Mouse (Mus musculus) hindbrain, embryonic 13.5 days (tissue): ENCODE measurements at regions not wholly inside any gene's neighbourhood (a gene's known extent, or its start where the extent isn't known, plus 50 kb on each side); places are given as distances from the start of the nearest gene placed in this dataset.

ENCODE experiments used
- ATAC-seq: fragments of 200-750 bp; cut with Nextera tagmentation; 2 replicates; pipeline ENCODE4 v1.8.0; 2017; ENCODE audit warnings: moderate TSS enrichment; ENCODE audit not compliant: low FRiP score
- H3K27ac ChIP-seq: fragments of 300-500 bp; sonication (generic); 2 replicates; pipeline ENCODE4 v1.5.1; 2015; ENCODE audit warnings: inconsistent platforms, mild to moderate bottlenecking, moderate library complexity
- H3K27me3 ChIP-seq: fragments of 300-500 bp; sonication (generic); 2 replicates; pipeline ENCODE4 v1.6.1; 2015; ENCODE audit warnings: mild to moderate bottlenecking, inconsistent platforms
- H3K36me3 ChIP-seq: fragments of 300-500 bp; sonication (generic); 2 replicates; pipeline ENCODE4 v1.6.1; 2015; ENCODE audit warnings: mild to moderate bottlenecking, inconsistent platforms
- H3K4me1 ChIP-seq: fragments of 300-500 bp; sonication (generic); replicated peaks from 2 replicates; pipeline ENCODE4 v1.6.1; 2015; ENCODE audit warnings: inconsistent platforms
- H3K4me2 ChIP-seq: fragments of 300-500 bp; sonication (generic); 2 replicates; pipeline ENCODE4 v1.6.1; 2015; ENCODE audit warnings: inconsistent platforms, mild to moderate bottlenecking, moderate library complexity
- H3K4me3 ChIP-seq: fragments of 300-500 bp; sonication (generic); 2 replicates; pipeline ENCODE4 v1.5.1; 2015; ENCODE audit warnings: mild to moderate bottlenecking, inconsistent platforms
- H3K9ac ChIP-seq: fragments of 300-500 bp; sonication (generic); 2 replicates; pipeline ENCODE4 v1.6.1; 2015; ENCODE audit warnings: mild to moderate bottlenecking, inconsistent platforms
- H3K9me3 ChIP-seq: fragments of 300-500 bp; sonication (generic); 2 replicates; pipeline ENCODE4 v1.6.1; 2016; ENCODE audit warnings: inconsistent platforms
- WGBS: fragments of 180-500 bp; shearing (Covaris S2); methylation state at CpG from one replicate; pipeline ENCODE4 v1.1.7; 2015; 5-methylcytosine and 5-hydroxymethylcytosine counted together

DNA sequence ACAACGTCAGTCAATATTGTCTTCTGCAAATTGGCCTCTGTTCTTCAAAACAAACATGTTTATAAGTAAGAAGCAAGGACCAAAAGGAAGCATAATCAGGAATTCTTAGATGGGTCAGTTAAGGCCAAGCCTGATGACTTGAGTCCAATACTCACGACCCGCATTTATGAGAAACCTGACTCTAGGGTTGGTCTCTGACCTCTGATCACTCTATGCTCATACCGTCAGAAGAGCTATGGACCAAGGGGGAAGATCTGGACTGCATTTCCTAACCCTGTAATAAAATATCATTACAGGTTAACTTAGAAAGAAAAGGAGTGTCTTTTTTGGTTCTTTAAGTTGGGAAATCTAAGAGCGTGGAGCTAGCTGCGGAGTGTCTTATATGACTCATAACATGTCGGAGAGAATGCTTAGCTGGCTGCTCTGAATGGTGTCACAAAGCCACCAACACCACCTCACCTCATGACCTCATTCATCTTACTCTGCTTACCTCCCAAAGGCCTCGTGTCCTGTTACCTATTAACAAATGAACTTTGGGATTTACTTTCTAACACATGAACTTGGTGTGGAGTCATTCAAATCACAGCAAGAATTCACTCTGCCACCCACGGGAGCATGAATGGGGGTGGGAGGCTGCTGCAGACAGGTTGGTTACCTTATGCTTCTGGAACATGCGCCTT, 170.3 kb downstream of the Cd83 start:
- Histone ChIP-seq H3K36me3 (no peaks in the 10 kb centered on the region), H3K27ac (no peak overlapping the region), H3K9ac (no peak overlapping the region), H3K27me3 (no peaks in the 10 kb centered on the region), H3K9me3 (no peaks in the 10 kb centered on the region), H3K4me1 (peaks cover 8% of the 10 kb centered on the region), H3K4me3 (no peak overlapping the region), H3K4me2 (no peak overlapping the region)
- 92% methylated on average over 10 of the region's 10 CpGs for WGBS
- ATAC-seq: no peak

DNA sequence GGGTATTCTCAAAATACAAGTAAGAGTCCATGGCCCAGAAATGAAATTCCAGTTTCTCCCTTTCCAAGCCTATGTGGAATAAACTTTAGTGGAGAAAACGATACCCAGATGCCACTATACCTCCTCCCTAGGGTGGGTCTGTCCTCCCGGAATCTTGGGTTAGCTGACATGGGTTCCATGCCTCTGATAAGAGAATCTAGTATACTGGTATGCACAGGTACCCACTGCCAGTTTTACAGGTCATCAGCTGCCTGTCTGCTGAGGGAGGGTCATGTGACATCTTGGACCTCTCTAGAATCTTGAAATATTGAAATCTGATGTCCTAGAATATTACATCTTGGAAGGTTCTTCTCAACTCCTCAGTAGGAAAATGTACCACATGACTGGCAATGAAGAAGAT, 172.5 kb downstream of the Cd83 start:
- no peak overlapping the region for H3K4me2 ChIP-seq
- no peaks in the 10 kb centered on the region for H3K9me3 ChIP-seq
- H3K27ac ChIP-seq: no peak overlapping the region
- no peaks in the 10 kb centered on the region for H3K27me3 ChIP-seq
- WGBS: 94% methylated on average over 2 of the region's 2 CpGs
- H3K4me3 ChIP-seq: no peak overlapping the region
- ATAC-seq: no peak
- no peaks in the 10 kb centered on the region for H3K36me3 ChIP-seq
- no peaks in the 10 kb centered on the region for H3K4me1 ChIP-seq
- no peak overlapping the region for H3K9ac ChIP-seq

DNA sequence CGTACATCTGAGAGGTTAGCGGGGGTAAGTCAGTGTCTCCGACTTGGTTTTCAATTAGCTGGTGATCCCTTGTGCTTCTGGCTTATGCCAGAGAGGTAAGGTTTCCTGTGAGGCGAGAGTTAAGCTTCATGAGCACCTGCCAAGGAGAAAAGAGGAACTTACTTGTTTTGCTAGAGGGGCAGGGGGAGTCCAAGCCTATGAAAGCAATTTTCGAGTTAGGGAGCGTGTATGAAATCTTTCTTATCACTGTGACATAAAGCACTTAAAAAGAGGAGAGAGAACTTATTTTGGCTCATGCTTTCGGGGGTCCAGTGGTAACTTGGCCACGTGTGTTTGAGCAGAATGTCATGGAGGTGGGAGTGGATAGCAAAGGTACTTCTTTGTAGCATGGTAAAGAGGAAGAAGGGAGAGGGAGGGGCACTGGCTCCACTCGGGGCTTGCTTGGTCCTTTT, 174.6 kb downstream of the Cd83 start:
- Histone ChIP-seq H3K4me1 (no peaks in the 10 kb centered on the region), H3K4me3 (no peak overlapping the region), H3K9ac (no peak overlapping the region), H3K9me3 (no peaks in the 10 kb centered on the region), H3K4me2 (no peak overlapping the region), H3K36me3 (no peaks in the 10 kb centered on the region), H3K27ac (no peak overlapping the region), H3K27me3 (no peaks in the 10 kb centered on the region)
- WGBS: 69% methylated on average over 9 of the region's 9 CpGs
- ATAC-seq: no peak

DNA sequence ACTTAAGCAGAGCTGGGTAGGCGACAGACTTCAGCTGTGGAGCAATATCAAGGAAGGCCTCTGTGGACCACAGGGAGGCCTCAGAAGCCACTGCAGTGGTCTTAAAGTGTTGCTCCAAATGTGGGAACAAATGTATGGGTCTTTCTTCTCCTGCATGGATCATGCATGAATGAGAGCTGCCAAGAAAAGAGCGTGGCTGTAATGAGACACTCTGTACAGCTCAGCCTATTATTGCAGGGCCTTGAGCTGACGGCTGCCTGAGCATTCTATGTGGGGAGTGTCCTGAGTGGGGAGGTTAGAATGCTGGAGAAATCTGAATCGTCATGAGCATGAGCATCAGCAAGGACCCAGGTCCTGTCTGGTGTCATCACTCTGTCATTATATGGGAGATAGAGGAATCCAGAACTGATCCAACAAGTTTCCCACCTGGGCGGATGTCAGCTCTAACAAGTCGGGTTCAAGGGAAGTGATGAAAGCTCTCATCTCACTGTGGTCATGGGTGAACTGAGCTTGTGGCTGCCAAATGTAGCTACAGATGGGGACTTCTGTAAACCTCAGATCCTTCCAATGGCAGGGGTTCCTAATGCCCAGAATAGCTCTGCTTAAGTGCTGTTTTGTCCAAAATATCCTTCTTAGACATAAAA, 176.6 kb downstream of the Cd83 start:
- Histone ChIP-seq H3K9ac (no peak overlapping the region), H3K36me3 (no peaks in the 10 kb centered on the region), H3K27me3 (no peaks in the 10 kb centered on the region), H3K4me3 (no peak overlapping the region), H3K27ac (no peak overlapping the region), H3K4me1 (no peaks in the 10 kb centered on the region), H3K4me2 (no peak overlapping the region), H3K9me3 (no peaks in the 10 kb centered on the region)
- no peak for ATAC-seq
- WGBS: 84% methylated on average over 6 of the region's 6 CpGs

DNA sequence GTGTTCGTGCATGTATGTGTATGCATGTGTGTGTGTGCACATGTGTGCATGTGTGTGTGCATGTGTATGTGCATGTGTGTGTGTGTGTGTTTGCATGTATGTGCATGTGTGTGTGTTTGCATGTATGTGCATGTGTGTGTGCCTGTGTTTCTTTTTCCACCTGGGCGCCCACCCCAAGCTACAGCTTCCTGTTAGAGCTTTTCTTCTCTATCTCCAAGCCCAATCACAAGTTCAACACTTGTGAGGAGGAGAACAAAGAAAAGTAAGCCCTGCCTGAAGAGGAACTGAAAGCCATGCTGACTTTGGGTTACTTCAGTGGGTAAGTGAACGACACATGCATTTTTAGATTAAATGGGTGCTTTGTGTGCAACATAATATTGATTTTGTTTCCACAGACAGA, 177.4 kb downstream of the Cd83 start:
- Histone ChIP-seq H3K9ac (no peak overlapping the region), H3K36me3 (no peaks in the 10 kb centered on the region), H3K27me3 (no peaks in the 10 kb centered on the region), H3K4me3 (no peak overlapping the region), H3K27ac (no peak overlapping the region), H3K4me1 (no peaks in the 10 kb centered on the region), H3K9me3 (no peaks in the 10 kb centered on the region), H3K4me2 (no peak overlapping the region)
- ATAC-seq: no peak
- 84% methylated on average over 3 of the region's 3 CpGs for WGBS

DNA sequence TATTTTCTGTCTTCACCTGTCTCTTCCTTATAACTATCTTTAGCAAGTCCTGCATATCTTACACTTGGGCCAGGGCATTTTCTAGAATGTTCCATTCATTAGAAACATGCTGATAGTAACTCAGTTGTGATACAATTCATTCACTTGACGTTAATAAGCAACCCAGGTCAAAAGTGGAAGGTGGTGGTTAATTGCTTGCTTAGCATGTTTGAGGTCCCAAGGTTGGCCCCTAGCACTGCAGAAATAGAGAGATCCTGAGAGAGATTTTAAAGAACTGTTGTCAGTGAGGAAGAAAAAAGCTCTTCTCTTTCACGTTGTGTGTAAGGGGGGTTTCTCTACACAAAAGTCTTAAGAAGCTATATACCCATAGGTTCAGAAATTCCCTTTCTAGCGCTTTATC, 178.7 kb downstream of the Cd83 start:
- H3K27ac ChIP-seq: no peak overlapping the region
- H3K4me1 ChIP-seq: no peaks in the 10 kb centered on the region
- H3K4me2 ChIP-seq: no peak overlapping the region
- no peaks in the 10 kb centered on the region for H3K9me3 ChIP-seq
- H3K27me3 ChIP-seq: no peaks in the 10 kb centered on the region
- 89% methylated on average over 3 of the region's 3 CpGs for WGBS
- ATAC-seq: no peak
- H3K4me3 ChIP-seq: no peak overlapping the region
- H3K9ac ChIP-seq: no peak overlapping the region
- no peaks in the 10 kb centered on the region for H3K36me3 ChIP-seq

DNA sequence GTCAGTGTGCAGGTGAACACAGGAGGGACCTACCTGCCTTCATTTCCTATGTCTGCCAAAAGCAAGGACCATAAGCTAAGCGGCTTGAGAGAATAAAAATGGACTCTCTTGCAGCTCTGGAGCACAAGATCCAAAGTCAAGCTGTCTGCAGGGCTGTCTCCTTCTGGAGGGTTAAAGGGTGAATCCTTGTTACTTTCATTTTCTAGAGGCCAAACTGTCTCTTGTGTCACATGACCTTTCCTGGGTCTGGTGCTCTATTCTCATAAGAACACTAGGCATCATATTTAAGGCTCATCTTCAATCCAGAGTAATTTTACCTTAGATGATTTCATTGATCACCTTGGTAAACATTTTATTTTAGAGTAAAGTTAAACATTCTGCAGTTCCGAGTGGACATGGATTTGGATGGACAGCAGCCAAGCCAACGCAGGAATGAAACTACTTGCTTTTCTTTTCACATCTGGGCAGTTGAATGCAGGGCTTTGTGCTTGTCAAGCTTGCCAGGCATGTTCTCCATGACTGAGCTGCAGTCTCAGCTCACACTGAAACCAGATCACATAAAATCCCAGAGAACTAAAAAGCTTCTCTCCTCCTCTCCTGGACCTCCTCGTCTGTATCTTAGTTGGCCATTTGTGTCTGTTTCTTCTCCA, 180.8 kb downstream of the Cd83 start:
- Histone ChIP-seq H3K4me2 (no peak overlapping the region), H3K9ac (no peak overlapping the region), H3K4me1 (no peaks in the 10 kb centered on the region), H3K4me3 (no peak overlapping the region), H3K27ac (0 out of 2 replicates have a peak overlapping the region, but pooled peaks have one; percentile 26), H3K36me3 (no peaks in the 10 kb centered on the region), H3K9me3 (no peaks in the 10 kb centered on the region), H3K27me3 (no peaks in the 10 kb centered on the region)
- WGBS: 81% methylated on average over 4 of the region's 4 CpGs
- no peak for ATAC-seq

DNA sequence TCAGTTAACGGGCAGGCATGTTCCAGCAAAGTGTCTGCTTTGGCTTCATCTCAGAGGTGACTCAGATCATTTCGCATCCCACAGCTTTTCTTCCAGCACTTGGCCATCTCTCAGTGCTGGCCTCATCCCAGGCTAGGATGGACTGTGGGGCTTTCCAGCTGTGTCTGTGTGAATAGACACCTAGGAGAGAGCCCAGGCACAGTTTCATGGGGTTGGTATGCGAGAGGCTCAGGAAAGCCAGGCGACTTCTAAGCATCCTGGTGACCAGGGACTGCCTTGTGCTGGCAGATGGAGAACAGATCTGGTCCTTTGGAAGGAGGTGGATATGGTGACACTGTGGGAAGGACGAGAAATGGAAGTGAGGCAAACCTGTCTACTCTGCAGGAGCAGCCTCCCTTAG, 182.9 kb downstream of the Cd83 start:
- Histone ChIP-seq H3K9ac (no peak overlapping the region), H3K4me3 (no peak overlapping the region), H3K27ac (no peak overlapping the region), H3K4me2 (no peak overlapping the region), H3K27me3 (no peaks in the 10 kb centered on the region), H3K36me3 (no peaks in the 10 kb centered on the region), H3K4me1 (no peaks in the 10 kb centered on the region), H3K9me3 (no peaks in the 10 kb centered on the region)
- WGBS: 83% methylated on average over 5 of the region's 5 CpGs
- no peak for ATAC-seq

DNA sequence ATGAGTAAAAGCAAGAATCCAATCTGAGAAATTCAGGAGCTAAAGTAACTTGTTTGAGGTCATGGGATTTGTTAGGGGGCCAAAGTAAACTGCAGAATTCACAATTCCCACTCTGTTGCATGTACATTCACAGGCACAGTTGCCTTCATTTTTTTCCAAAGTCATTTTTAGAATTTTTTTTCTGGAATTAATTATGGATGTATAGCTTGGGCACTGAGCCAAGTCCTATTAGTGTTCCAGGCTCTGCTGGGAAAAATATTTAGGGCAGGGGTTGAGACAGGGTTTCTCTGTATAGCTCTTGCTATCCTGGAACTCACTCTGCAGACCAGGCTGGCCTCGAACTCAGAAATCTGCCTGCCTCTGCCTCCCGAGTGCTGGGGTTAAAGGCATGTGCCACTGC, 188.3 kb downstream of the Cd83 start:
- no peak for ATAC-seq
- H3K9ac ChIP-seq: no peak overlapping the region
- 89% methylated on average over 2 of the region's 2 CpGs for WGBS

DNA sequence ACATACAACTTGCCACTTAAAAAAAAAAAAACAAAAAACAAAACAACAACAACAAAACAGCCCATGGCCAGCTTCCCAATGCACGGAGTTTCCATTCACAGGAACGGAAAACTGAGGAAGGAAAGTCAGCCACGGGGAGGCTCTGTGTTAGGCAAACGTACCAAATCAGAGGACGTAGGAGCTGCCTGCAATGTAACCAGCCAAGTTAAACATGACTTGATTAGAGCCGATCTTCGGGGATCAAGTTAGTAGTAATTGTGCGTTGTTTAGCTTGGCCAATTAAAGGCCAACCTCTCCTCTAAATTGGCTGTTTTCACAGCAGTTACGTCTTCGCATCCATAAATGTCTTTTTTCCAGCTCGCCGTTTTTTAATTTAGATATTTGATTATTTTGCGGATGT, 190.7 kb downstream of the Cd83 start:
- H3K36me3 ChIP-seq: no peaks in the 10 kb centered on the region
- H3K4me3 ChIP-seq: no peak overlapping the region
- no peak overlapping the region for H3K4me2 ChIP-seq
- no peak overlapping the region for H3K9ac ChIP-seq
- H3K27ac ChIP-seq: no peak overlapping the region
- 80% methylated on average over 13 of the region's 13 CpGs for WGBS
- H3K4me1 ChIP-seq: 0 out of 2 replicates have a peak, but pooled peaks cover 3% of the 10 kb centered on the region
- no peaks in the 10 kb centered on the region for H3K27me3 ChIP-seq
- no peaks in the 10 kb centered on the region for H3K9me3 ChIP-seq
- no peak for ATAC-seq

More for the DNA sequence above, 188.3 kb downstream of the Cd83 start:
- no peak overlapping the region for H3K4me3 ChIP-seq
- H3K27ac ChIP-seq: no peak overlapping the region
- no peak overlapping the region for H3K4me2 ChIP-seq
- H3K27me3 ChIP-seq: no peaks in the 10 kb centered on the region
- no peaks in the 10 kb centered on the region for H3K9me3 ChIP-seq
- H3K36me3 ChIP-seq: no peaks in the 10 kb centered on the region
- H3K4me1 ChIP-seq: 0 out of 2 replicates have a peak, but pooled peaks cover 3% of the 10 kb centered on the region

DNA sequence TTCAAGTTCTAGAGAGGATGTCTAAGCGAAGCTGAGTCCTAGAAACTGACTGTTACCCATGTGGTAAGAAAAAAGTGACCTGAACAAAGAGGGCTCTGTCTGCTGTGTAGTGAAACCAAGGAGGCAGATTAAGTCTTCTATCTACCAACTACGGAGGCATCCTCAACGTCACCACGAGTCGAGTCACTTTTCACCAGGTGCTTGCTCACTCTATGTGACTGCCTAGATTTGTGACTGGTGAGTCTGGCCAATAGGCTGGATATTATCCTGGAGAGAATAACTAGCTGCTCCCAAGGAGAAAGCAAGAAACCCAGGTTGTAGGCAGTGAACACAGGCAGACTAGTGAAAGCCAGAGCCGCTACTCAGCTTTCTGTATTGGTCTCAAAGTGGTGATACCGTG, 191.2 kb downstream of the Cd83 start:
- Histone ChIP-seq H3K9ac (no peak overlapping the region), H3K4me1 (0 out of 2 replicates have a peak, but pooled peaks cover 3% of the 10 kb centered on the region), H3K27ac (no peak overlapping the region), H3K4me2 (no peak overlapping the region), H3K36me3 (no peaks in the 10 kb centered on the region), H3K9me3 (no peaks in the 10 kb centered on the region), H3K27me3 (no peaks in the 10 kb centered on the region), H3K4me3 (no peak overlapping the region)
- no peak for ATAC-seq
- 72% methylated on average over 7 of the region's 7 CpGs for WGBS

DNA sequence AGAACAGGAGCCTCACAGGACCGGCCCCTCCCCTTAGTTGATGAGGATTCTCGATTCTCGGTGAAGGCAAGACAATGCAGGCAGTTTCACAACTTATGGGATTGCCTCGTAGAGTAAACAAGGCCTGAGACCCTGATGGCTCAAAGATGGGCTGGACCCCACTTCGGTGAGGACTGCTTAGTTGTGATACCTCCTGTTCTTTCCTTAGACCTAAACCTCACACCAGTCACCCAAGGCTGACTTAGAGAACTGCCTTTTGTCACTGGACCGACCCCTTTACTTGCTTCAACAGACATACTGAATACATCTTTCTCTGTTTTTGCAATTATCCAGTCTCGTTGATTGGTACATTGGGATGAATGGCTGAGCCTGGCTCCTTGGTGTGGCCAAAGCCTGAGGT, 192.1 kb downstream of the Cd83 start:
- Histone ChIP-seq H3K4me2 (no peak overlapping the region), H3K4me1 (0 out of 2 replicates have a peak, but pooled peaks cover 3% of the 10 kb centered on the region), H3K27me3 (no peaks in the 10 kb centered on the region), H3K36me3 (no peaks in the 10 kb centered on the region), H3K4me3 (no peak overlapping the region), H3K9ac (no peak overlapping the region), H3K9me3 (no peaks in the 10 kb centered on the region), H3K27ac (no peak overlapping the region)
- 26% methylated on average over 7 of the region's 7 CpGs for WGBS
- no peak for ATAC-seq

DNA sequence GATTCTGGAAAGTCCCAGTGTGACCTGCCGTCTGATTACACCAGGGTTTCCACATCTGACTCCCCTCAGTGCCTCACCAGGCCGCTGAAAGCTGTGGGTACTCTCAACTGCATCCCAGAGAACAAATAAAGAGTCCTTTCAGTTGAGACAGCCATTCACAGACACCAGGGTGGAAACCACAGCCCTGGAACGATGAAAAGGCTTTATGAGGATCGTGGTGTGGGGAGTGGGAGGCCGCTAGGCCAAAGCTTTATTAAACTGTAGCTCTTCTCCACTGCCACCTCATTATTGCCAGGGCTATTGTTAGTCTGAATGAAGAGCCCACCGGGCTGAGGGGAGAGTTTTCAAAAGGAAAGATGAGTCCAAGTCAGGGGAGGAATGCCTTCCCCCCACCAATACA, 202.8 kb downstream of the Cd83 start:
- H3K9ac ChIP-seq: no peak overlapping the region
- H3K36me3 ChIP-seq: no peaks in the 10 kb centered on the region
- WGBS: 17% methylated on average over 6 of the region's 6 CpGs

More for the DNA sequence above, 202.8 kb downstream of the Cd83 start:
- no peak for ATAC-seq
- Histone ChIP-seq H3K9me3 (no peaks in the 10 kb centered on the region), H3K4me3 (no peak overlapping the region), H3K27me3 (no peaks in the 10 kb centered on the region), H3K4me2 (no peak overlapping the region), H3K27ac (no peak overlapping the region), H3K4me1 (peaks cover 25% of the 10 kb centered on the region)
